Mouse (Mus musculus) erythroblast, embryonic 14.5 days (primary cell): ENCODE results near the gene Ube4a.

Experiments
- GATA1 ChIP-seq: IDR thresholded peaks from 2 replicates; pipeline ENCODE4 v1.6.1; 2012; ENCODE audit warnings: low read length, inconsistent platforms, mixed read lengths
- TAL1 ChIP-seq: IDR thresholded peaks from 3 replicates; pipeline ENCODE4 v1.6.1; 2012; ENCODE audit warnings: low read length, inconsistent platforms, mixed read lengths

- TF ChIP-seq GATA1: no peak
- TF ChIP-seq TAL1: no peak
These were observed 17.1 kb upstream of the Ube4a start for GRCm38 (mm10) chr9:44982531-44982930.
